Mouse (Mus musculus): ENCODE measurements around the gene Vsir.
A peak's percentile ranks its signal among the peaks of the same experiment; 100 is the strongest.

The Vsir gene

GRCm38 (mm10) chr10:60381142-60381925 is 34.7 kb downstream of the Vsir start:
- DNase-seq (ENCODE audit: low spot score in 2 of 2), result no peak

- DNase-seq (ENCODE audit: low spot score in 2 of 2), result no peak
These were observed 41.7 kb downstream of the Vsir start for GRCm38 (mm10) chr10:60388332-60388731.

- DNase-seq (ENCODE audit: low spot score in 2 of 2), result no peak
These were observed 42.8 kb downstream of the Vsir start for GRCm38 (mm10) chr10:60389447-60389865.

GRCm38 (mm10) chr10:60390177-60390903 is 43.7 kb downstream of the Vsir start:
- no peak for DNase-seq (ENCODE audit: low spot score in 2 of 2)

- DNase-seq (ENCODE audit: low spot score in 2 of 2), result no peak
These were observed 44.3 kb downstream of the Vsir start for GRCm38 (mm10) chr10:60390904-60391420.

- no peak for DNase-seq (ENCODE audit: low spot score in 2 of 2)
These were observed 45.0 kb downstream of the Vsir start for GRCm38 (mm10) chr10:60391661-60392060.

GRCm38 (mm10) chr10:60394936-60395335 is 48.3 kb downstream of the Vsir start:
- peak in 1 of 2 experiments; percentile 53 for DNase-seq (ENCODE audit: low spot score in 2 of 2)

- no peak for DNase-seq (ENCODE audit: low spot score in 2 of 2)
These were observed 49.0 kb downstream of the Vsir start for GRCm38 (mm10) chr10:60395605-60396004.

- no peak for DNase-seq (ENCODE audit: low spot score in 2 of 2)
These were observed 51.6 kb downstream of the Vsir start for GRCm38 (mm10) chr10:60398051-60398814.

- DNase-seq (ENCODE audit: low spot score in 2 of 2), result no peak
These were observed 52.8 kb downstream of the Vsir start, which contains the start of gene Gm17455 for GRCm38 (mm10) chr10:60399449-60399848. Gene Gm17455 (plus strand): TSS chr10:60399726.

GRCm38 (mm10) chr10:60400507-60401295 is 54.0 kb downstream of the Vsir start:
- DNase-seq (ENCODE audit: low spot score in 2 of 2), result no peak

- DNase-seq (ENCODE audit: low spot score in 2 of 2), result peak in 1 of 2 experiments; percentile 39
These were observed 59.0 kb downstream of the Vsir start for GRCm38 (mm10) chr10:60405460-60406177.

- DNase-seq (ENCODE audit: low spot score in 2 of 2), result peak in 1 of 2 experiments; percentile 68
These were observed 61.2 kb downstream of the Vsir start for GRCm38 (mm10) chr10:60407831-60408230.

- DNase-seq (ENCODE audit: low spot score in 2 of 2), result no peak
These were observed 65.1 kb downstream of the Vsir start for GRCm38 (mm10) chr10:60411794-60412193.

- DNase-seq (ENCODE audit: low spot score in 2 of 2), result no peak
These were observed 67.1 kb downstream of the Vsir start for GRCm38 (mm10) chr10:60413756-60414155.

- no peak for DNase-seq (ENCODE audit: low spot score in 2 of 2)
These were observed 70.4 kb downstream of the Vsir start for GRCm38 (mm10) chr10:60417041-60417440.

- DNase-seq (ENCODE audit: low spot score in 2 of 2), result peak in 1 of 2 experiments; percentile 74
These were observed 71.5 kb downstream of the Vsir start for GRCm38 (mm10) chr10:60418137-60418536.

GRCm38 (mm10) chr10:60419624-60420023 is 73.0 kb downstream of the Vsir start:
- no peak for DNase-seq (ENCODE audit: low spot score in 2 of 2)

Data from left cerebral cortex, adult 9 months (tissue).